Mouse (Mus musculus): Measurements from ENCODE around the gene Tgfbi. TPM values are rescaled to one million over a fixed set of nuclear protein-coding genes. Genes with fewer than 3 reads are reported as not detected.

Tgfbi gene
- polyA plus RNA-seq, 1 experiment from 2014 or later: 111 TPM

GRCm38 (mm10) chr13:56613366-56613998 lies 4.2 kb downstream of the Tgfbi start:
- no peaks in the 10 kb centered on the region for H3K27me3 ChIP-seq
- H3K4me2 ChIP-seq: peak overlapping the region; percentile 96; the same call in 1 of the 2 replicates
- no peak for ATAC-seq (ENCODE audit: insufficient number of reproducible peaks, insufficient read depth, low FRiP score, low TSS enrichment, low read depth)
- no peak overlapping the region for H3K4me3 ChIP-seq (replicated peaks)
- no peak overlapping the region for H3K9ac ChIP-seq (replicated peaks)
- peaks cover 31% of the 10 kb centered on the region for H3K36me3 ChIP-seq
- H3K9me3 ChIP-seq: no peaks in the 10 kb centered on the region
- peaks cover 97% of the 10 kb centered on the region for H3K4me1 ChIP-seq (replicated peaks)
- H3K27ac ChIP-seq: peak overlapping the region; percentile 41; the same call in 1 of the 2 replicates
- WGBS: 72% methylated on average over 9 of the region's 9 CpGs

- 85% methylated on average over 3 of the region's 3 CpGs for WGBS
- no peak overlapping the region for H3K9ac ChIP-seq (replicated peaks)
- H3K4me2 ChIP-seq: no peak overlapping the region
- H3K27ac ChIP-seq: no peak overlapping the region
- H3K27me3 ChIP-seq: no peaks in the 10 kb centered on the region
- H3K4me3 ChIP-seq (replicated peaks): no peak overlapping the region
- H3K4me1 ChIP-seq (replicated peaks): peaks cover 98% of the 10 kb centered on the region
- H3K36me3 ChIP-seq: peaks cover 31% of the 10 kb centered on the region
- H3K9me3 ChIP-seq: no peaks in the 10 kb centered on the region
- no peak for ATAC-seq (ENCODE audit: insufficient number of reproducible peaks, insufficient read depth, low FRiP score, low TSS enrichment, low read depth)
These were observed 5.4 kb downstream of the Tgfbi start for GRCm38 (mm10) chr13:56614768-56615167.

DNA sequence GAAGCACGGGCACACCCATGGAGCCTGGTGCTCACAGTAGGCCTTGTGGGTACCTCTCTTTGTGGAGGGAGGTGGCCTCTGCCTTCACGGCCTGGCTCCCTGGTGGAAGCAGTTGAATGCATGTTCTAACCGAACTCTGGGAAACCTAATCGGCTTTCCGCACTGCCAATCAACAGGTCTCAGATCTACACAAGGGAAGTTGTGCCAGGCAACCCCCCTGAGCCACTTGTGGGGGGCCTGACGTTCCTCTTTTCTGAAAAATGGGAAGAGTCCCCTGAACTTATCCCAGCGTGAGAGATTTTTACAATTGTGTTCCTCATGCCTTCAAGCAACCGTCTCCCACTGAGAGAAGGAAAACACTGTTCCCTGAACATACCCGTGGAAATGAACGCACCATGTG lies 5.9 kb downstream of the Tgfbi start:
- H3K4me1 ChIP-seq (replicated peaks): peaks cover 96% of the 10 kb centered on the region
- no peak overlapping the region for H3K27ac ChIP-seq
- peaks cover 35% of the 10 kb centered on the region for H3K36me3 ChIP-seq
- H3K4me3 ChIP-seq (replicated peaks): no peak overlapping the region
- no peaks in the 10 kb centered on the region for H3K9me3 ChIP-seq
- H3K27me3 ChIP-seq: no peaks in the 10 kb centered on the region
- H3K9ac ChIP-seq (replicated peaks): no peak overlapping the region
- no peak overlapping the region for H3K4me2 ChIP-seq
- no peak for ATAC-seq (ENCODE audit: insufficient number of reproducible peaks, insufficient read depth, low FRiP score, low TSS enrichment, low read depth)
- WGBS: 74% methylated on average over 10 of the region's 10 CpGs

DNA sequence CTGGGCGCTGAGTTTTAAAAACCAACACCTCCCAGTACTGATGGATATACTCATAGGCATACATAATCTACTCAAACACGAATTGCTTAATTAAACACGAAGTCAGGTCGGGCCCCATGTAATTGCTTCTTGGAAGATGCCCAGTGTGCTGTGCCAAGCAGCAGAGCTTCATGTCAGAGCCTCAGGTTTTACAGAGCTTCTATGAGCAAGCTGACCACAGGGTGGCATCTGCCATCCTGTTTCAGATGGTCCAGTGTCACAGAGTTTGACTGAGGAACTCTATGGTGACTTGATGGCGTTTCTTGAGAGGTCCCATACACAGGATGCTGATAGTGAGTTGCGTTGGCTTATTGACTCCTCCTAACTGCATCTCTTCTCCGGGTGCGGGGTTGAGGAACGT lies 6.5 kb downstream of the Tgfbi start:
- H3K36me3 ChIP-seq: peaks cover 41% of the 10 kb centered on the region
- no peak for ATAC-seq (ENCODE audit: insufficient number of reproducible peaks, insufficient read depth, low FRiP score, low TSS enrichment, low read depth)

DNA sequence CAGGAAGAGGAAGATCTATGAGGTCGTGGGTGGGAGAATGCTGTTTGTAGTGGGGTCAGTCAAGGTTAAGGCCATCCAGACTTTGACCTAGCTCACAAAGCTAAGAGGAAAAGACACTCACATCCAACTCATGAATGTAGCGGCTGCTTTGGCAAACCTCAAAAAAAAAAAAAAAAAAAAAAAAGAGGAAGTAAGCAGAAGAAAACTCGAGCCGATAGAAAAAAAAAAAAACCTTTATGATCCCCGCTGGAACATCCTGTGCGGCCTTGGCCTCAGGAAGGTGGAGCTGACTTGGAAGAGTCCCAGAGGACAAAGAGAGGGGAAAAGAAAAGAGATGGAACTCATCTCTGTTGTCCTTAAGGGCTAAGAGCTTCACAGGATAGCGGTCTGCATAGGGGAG lies 7.1 kb downstream of the Tgfbi start:
- peaks cover 45% of the 10 kb centered on the region for H3K36me3 ChIP-seq
- H3K9ac ChIP-seq (replicated peaks): no peak overlapping the region
- no peak for ATAC-seq (ENCODE audit: insufficient number of reproducible peaks, insufficient read depth, low FRiP score, low TSS enrichment, low read depth)
- no peak overlapping the region for H3K27ac ChIP-seq
- no peak overlapping the region for H3K4me3 ChIP-seq (replicated peaks)
- no peaks in the 10 kb centered on the region for H3K27me3 ChIP-seq
- no peak overlapping the region for H3K4me2 ChIP-seq
- WGBS: 41% methylated on average over 7 of the region's 7 CpGs
- H3K4me1 ChIP-seq (replicated peaks): peaks cover 87% of the 10 kb centered on the region
- H3K9me3 ChIP-seq: no peaks in the 10 kb centered on the region

More for the DNA sequence above, 6.5 kb downstream of the Tgfbi start:
- H3K27ac ChIP-seq: no peak overlapping the region
- H3K27me3 ChIP-seq: no peaks in the 10 kb centered on the region
- no peaks in the 10 kb centered on the region for H3K9me3 ChIP-seq
- WGBS: 87% methylated on average over 9 of the region's 9 CpGs
- H3K4me3 ChIP-seq (replicated peaks): no peak overlapping the region
- H3K9ac ChIP-seq (replicated peaks): no peak overlapping the region
- H3K4me1 ChIP-seq (replicated peaks): peaks cover 89% of the 10 kb centered on the region
- no peak overlapping the region for H3K4me2 ChIP-seq

- peaks cover 87% of the 10 kb centered on the region for H3K4me1 ChIP-seq (replicated peaks)
- H3K9me3 ChIP-seq: no peaks in the 10 kb centered on the region
- no peak overlapping the region for H3K27ac ChIP-seq
- 94% methylated on average over 2 of the region's 2 CpGs for WGBS
- H3K4me3 ChIP-seq (replicated peaks): no peak overlapping the region
- ATAC-seq (ENCODE audit: insufficient number of reproducible peaks, insufficient read depth, low FRiP score, low TSS enrichment, low read depth): no peak
- peaks cover 45% of the 10 kb centered on the region for H3K36me3 ChIP-seq
- H3K4me2 ChIP-seq: no peak overlapping the region
- no peaks in the 10 kb centered on the region; the same call in 1 of the 2 replicates for H3K27me3 ChIP-seq
- H3K9ac ChIP-seq (replicated peaks): no peak overlapping the region
These were observed 7.9 kb downstream of the Tgfbi start for GRCm38 (mm10) chr13:56617197-56617596.

- peak; percentile 52 for ATAC-seq (ENCODE audit: insufficient number of reproducible peaks, insufficient read depth, low FRiP score, low TSS enrichment, low read depth)
- Histone ChIP-seq H3K4me2 (no peak overlapping the region), H3K9me3 (no peaks in the 10 kb centered on the region), H3K27me3 (no peaks in the 10 kb centered on the region; the same call in 1 of the 2 replicates), H3K4me1 (replicated peaks) (peaks cover 48% of the 10 kb centered on the region), H3K36me3 (peaks cover 65% of the 10 kb centered on the region), H3K4me3 (replicated peaks) (no peak overlapping the region), H3K9ac (replicated peaks) (no peak overlapping the region), H3K27ac (peak overlapping the region; percentile 79)
- 32% methylated on average over 8 of the region's 8 CpGs for WGBS
These were observed 13.0 kb downstream of the Tgfbi start for GRCm38 (mm10) chr13:56622201-56622757.

- Histone ChIP-seq H3K4me3 (replicated peaks) (no peak overlapping the region), H3K9ac (replicated peaks) (no peak overlapping the region), H3K4me1 (replicated peaks) (peaks cover 16% of the 10 kb centered on the region), H3K27ac (no peak overlapping the region), H3K36me3 (peaks cover 85% of the 10 kb centered on the region), H3K27me3 (no peaks in the 10 kb centered on the region; the same call in 1 of the 2 replicates), H3K4me2 (no peak overlapping the region), H3K9me3 (no peaks in the 10 kb centered on the region)
- 88% methylated on average over 6 of the region's 6 CpGs for WGBS
- no peak for ATAC-seq (ENCODE audit: insufficient number of reproducible peaks, insufficient read depth, low FRiP score, low TSS enrichment, low read depth)
These were observed 17.2 kb downstream of the Tgfbi start for GRCm38 (mm10) chr13:56626524-56626923.

DNA sequence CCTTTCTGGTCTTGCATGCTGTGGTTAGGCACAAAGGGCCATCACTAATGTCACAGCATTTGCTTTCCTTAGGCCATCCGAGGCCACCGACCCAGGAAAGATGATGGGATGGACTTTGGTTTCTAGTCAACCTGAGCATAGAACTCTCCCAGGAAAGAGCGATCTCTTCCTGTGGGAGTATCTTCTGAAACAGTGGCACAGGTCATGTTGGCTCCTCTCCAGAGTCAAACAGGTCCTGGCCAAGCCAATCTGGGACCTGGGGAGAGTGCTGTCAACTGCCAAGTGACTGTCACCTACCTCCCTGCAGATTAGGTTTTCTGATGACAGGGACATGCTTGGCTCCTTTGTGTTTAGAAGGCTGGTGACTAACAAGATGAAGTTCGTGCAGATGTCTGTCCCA lies 20.8 kb downstream of the Tgfbi start:
- Histone ChIP-seq H3K27ac (no peak overlapping the region), H3K4me1 (replicated peaks) (peaks cover 17% of the 10 kb centered on the region), H3K9me3 (no peaks in the 10 kb centered on the region), H3K4me3 (replicated peaks) (no peak overlapping the region), H3K36me3 (peaks cover 85% of the 10 kb centered on the region), H3K9ac (replicated peaks) (no peak overlapping the region), H3K27me3 (no peaks in the 10 kb centered on the region), H3K4me2 (no peak overlapping the region)
- no peak for ATAC-seq (ENCODE audit: insufficient number of reproducible peaks, insufficient read depth, low FRiP score, low TSS enrichment, low read depth)
- 92% methylated on average over 4 of the region's 4 CpGs for WGBS

GRCm38 (mm10) chr13:56630552-56630951 lies 21.2 kb downstream of the Tgfbi start:
- Histone ChIP-seq H3K9me3 (no peaks in the 10 kb centered on the region), H3K27ac (no peak overlapping the region), H3K4me3 (replicated peaks) (no peak overlapping the region), H3K36me3 (peaks cover 85% of the 10 kb centered on the region), H3K4me2 (no peak overlapping the region), H3K9ac (replicated peaks) (no peak overlapping the region), H3K27me3 (no peaks in the 10 kb centered on the region), H3K4me1 (replicated peaks) (peaks cover 22% of the 10 kb centered on the region)
- 55% methylated on average over 6 of the region's 6 CpGs for WGBS
- no peak for ATAC-seq (ENCODE audit: insufficient number of reproducible peaks, insufficient read depth, low FRiP score, low TSS enrichment, low read depth)

DNA sequence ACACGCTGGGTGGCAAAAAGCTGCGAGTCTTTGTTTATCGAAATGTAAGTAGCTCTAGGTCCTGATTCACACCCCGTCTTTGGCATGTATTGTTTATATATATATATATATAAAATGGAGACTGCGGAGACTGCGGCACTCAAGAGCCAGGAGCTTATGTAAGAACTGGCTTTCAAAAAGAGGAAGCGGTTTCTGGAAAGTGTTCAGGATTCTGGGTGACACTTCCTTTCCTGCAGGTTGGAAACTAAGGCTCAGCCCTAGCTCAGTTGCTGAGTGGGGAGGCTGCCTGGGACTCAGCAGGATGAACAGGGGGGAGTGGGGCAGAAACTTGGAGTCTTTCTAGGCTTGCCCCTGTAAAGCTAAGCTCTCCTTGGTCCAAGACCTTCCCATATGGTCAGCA lies 22.0 kb downstream of the Tgfbi start:
- Histone ChIP-seq H3K27me3 (no peaks in the 10 kb centered on the region), H3K27ac (no peak overlapping the region), H3K9ac (replicated peaks) (no peak overlapping the region), H3K9me3 (no peaks in the 10 kb centered on the region), H3K4me1 (replicated peaks) (peaks cover 30% of the 10 kb centered on the region), H3K36me3 (peaks cover 85% of the 10 kb centered on the region), H3K4me3 (replicated peaks) (no peak overlapping the region), H3K4me2 (no peak overlapping the region)
- ATAC-seq (ENCODE audit: insufficient number of reproducible peaks, insufficient read depth, low FRiP score, low TSS enrichment, low read depth): no peak
- WGBS: 91% methylated on average over 7 of the region's 7 CpGs

Measured in limb, embryonic 12.5 days (tissue).